Mouse (Mus musculus) embryo, embryonic 10 days (tissue): ENCODE measurements around the gene Gm21834.

Experiments
- DNase-seq: peaks from one replicate; pipeline ENCODE4 v3.0.0-alpha.2; 2015; ENCODE audit warnings: low spot score

The Gm21834 gene

DNA sequence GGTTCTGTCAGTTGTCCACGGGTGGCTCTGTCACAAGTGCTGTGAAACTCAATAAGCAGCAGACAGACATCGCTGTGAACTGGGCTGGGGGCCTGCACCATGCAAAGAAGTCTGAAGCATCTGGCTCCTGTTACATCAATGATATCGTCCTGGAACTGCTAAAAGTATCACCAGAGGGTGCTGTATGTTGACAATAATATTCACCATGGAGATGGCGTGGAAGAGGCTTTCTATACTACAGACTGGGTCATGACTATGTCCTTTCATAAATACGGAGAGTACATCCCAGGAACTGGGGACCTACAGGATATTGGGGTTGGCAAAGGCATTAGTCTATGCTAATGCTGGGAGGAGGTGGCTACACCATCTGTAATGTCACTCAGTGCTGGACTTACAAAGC, at the start of gene Gm21834:
Gene Gm21834, minus strand, starts transcription at position 101 of the 400 bp plus-strand sequence.
- DNase-seq: no peak

DNA sequence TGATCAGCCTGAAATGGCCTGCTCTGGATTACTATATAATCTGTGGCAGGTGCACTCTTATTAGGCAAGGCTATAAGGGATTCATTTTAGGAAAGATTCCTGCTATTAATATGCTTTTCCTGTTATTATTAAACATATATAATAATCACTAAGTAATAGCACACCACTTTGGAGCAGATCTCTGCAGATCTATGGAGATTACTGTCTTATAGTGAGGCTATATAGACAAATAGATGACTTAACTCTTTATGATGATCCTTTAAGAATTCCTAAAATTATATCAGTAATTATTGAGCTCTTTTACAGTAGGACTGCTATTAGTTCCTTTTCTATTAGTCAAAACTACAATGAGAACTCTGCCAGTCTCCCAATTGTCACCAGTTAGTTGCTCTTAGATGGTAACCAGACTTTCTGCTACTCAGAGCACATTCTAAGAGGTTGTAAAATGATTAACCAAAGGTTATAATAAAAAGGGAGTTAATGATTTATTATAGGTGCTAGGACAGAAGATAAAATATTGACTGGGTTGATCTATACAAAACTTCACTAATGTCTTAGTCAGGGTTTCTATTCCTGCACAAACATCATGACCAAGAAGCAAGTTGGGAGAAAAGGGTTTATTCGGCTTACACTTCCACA, 46.3 kb upstream of the Gm21834 start:
- no peak for DNase-seq

GRCm38 (mm10) chr17:57770904-57771303, 28.9 kb upstream of the Gm21834 start:
- DNase-seq: peak; percentile 73

- DNase-seq: peak; percentile 88
Measured at GRCm38 (mm10) chr17:57768622-57769610, 26.9 kb upstream of the Gm21834 start, which contains the start of gene Cntnap5c. Gene Cntnap5c, plus strand, starts transcription at chr17:57769570.

- DNase-seq: no peak
Measured at GRCm38 (mm10) chr17:57767306-57767705, 25.3 kb upstream of the Gm21834 start.

DNA sequence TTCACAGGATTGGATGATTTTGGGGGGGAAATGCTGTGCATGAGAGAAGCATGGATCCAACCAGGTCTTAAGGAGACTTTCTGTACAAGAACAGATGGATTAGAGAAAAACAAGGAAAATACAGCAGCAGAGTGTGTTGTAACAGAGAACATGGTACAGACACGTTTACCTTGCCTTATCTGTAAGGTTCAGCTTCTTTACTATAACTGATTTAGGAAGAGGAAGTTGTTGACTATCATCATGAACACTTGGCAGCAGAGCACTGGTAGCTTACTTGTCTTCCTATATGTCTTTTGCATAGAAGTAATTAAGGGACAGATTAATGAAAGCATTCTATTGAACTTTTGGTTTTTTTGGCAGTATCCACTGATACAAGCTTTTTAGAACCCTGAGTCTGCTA, 16.0 kb upstream of the Gm21834 start:
- no peak for DNase-seq

DNA sequence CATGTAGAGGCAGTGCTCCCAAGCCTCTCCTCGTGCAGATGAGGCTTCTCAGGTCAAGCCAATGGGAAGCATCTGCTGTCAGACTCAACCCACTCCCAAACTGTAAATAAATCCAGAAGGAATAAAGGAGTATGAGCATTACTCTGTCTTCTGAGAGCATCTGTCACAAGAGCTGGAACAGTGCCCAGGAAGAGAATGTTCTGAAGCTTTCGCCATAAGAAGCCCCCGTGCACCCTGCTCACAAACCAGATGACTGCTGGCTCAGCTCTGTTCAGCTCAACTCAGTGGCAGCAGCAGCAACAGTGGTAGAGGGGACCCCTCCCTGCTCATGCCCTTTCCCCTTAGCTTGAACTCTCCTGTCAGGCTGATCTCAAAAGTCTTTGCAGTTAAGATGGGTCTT, 47.2 kb downstream of the Gm21834 start:
- DNase-seq: no peak
